Mouse (Mus musculus): ENCODE measurements around the gene Trmt2b. TPM values are rescaled to one million over a fixed set of nuclear protein-coding genes. Genes with fewer than 3 reads are reported as not detected.

Gene Trmt2b
- polyA plus RNA-seq, 1 experiment = 20.8 TPM

DNA sequence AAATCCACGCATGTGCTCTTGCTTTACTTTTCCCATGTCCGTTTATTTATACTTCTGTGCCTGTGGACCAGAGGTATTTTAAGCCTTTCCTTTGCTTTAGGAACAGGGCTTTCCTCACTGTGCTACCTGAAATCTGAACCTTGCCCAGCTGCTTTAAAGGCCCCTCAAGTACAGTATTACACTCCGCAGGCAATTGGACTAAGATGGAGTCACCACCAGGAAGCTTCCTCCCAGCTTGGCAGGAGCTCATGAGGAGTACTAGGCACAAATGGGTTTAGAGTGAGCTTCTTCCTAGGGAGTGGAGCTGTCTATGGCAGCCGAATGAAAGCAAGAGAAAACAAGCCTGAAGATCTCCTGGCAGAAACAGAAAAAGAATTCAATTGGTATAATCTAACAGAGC is 20.4 kb upstream of the Trmt2b start:
- Histone ChIP-seq H3K27me3 (ENCODE audit: control insufficient read depth, insufficient read depth, low read length) (no peaks in the 10 kb centered on the region), H3K27ac (ENCODE audit: insufficient read depth, low read length) (peak overlapping the region; percentile 92), H3K4me3 (replicated peaks; ENCODE audit: insufficient read depth, low read depth, low read length) (peak overlapping the region; percentile 98), H3K4me1 (ENCODE audit: control insufficient read depth, insufficient read depth, low read length) (no peaks in the 10 kb centered on the region)
- TF ChIP-seq CTCF (IDR thresholded peaks at IDR 0.05; ENCODE audit: borderline replicate concordance, insufficient read depth, low read depth, low read length) (no peak), POLR2A (IDR thresholded peaks at IDR 0.05; ENCODE audit: borderline replicate concordance, insufficient read depth, low read length) (no peak)
- WGBS = 3% methylated on average over 4 of the region's 4 CpGs
- DNase-seq = peak; percentile 39 to 56

- H3K27ac ChIP-seq (ENCODE audit: insufficient read depth, low read length) = peak overlapping the region; percentile 92
- TF ChIP-seq CTCF (IDR thresholded peaks at IDR 0.05; ENCODE audit: borderline replicate concordance, insufficient read depth, low read depth, low read length) = no peak
- TF ChIP-seq POLR2A (IDR thresholded peaks at IDR 0.05; ENCODE audit: borderline replicate concordance, insufficient read depth, low read length) = no peak
- DNase-seq = peak; percentile 36 to 49
- no peaks in the 10 kb centered on the region for H3K4me1 ChIP-seq (ENCODE audit: control insufficient read depth, insufficient read depth, low read length)
- 19% methylated on average over 7 of the region's 7 CpGs for WGBS
- H3K27me3 ChIP-seq (ENCODE audit: control insufficient read depth, insufficient read depth, low read length) = no peaks in the 10 kb centered on the region
- peak overlapping the region; percentile 98 for H3K4me3 ChIP-seq (replicated peaks; ENCODE audit: insufficient read depth, low read depth, low read length)
Measured at GRCm38 (mm10) chrX:134296737-134297136, 20.0 kb upstream of the Trmt2b start.

DNA sequence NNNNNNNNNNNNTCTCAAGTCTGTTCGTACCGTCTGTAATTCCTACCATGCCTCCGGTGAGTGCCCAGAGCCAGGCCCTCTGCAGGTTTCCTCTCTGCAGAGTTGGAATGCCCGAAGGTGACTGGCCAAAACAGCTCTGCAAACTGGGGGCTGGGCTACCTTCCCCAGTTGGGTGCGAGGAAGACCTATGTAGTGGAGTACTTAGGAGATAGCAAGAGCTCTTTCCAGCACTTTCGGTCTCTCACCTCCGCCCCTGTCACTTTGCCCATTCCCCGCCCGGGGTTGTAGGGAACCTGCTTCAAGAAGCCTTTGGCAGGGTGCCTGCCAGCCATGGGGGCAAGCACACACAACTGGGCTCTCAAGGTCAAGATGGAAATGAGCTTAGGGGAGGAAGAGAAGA is 19.5 kb upstream of the Trmt2b start:
- H3K27ac ChIP-seq (ENCODE audit: insufficient read depth, low read length) = peak overlapping the region; percentile 92
- H3K4me3 ChIP-seq (replicated peaks; ENCODE audit: insufficient read depth, low read depth, low read length) = peak overlapping the region; percentile 98
- DNase-seq = peak; percentile 66 to 75
- TF ChIP-seq CTCF (IDR thresholded peaks at IDR 0.05; ENCODE audit: borderline replicate concordance, insufficient read depth, low read depth, low read length) = no peak
- TF ChIP-seq POLR2A (IDR thresholded peaks at IDR 0.05; ENCODE audit: borderline replicate concordance, insufficient read depth, low read length) = no peak
- H3K4me1 ChIP-seq (ENCODE audit: control insufficient read depth, insufficient read depth, low read length) = no peaks in the 10 kb centered on the region
- 6% methylated on average over 9 of the region's 9 CpGs for WGBS
- H3K27me3 ChIP-seq (ENCODE audit: control insufficient read depth, insufficient read depth, low read length) = no peaks in the 10 kb centered on the region

GRCm38 (mm10) chrX:134287305-134287704 is 10.5 kb upstream of the Trmt2b start:
- DNase-seq = no peak

DNA sequence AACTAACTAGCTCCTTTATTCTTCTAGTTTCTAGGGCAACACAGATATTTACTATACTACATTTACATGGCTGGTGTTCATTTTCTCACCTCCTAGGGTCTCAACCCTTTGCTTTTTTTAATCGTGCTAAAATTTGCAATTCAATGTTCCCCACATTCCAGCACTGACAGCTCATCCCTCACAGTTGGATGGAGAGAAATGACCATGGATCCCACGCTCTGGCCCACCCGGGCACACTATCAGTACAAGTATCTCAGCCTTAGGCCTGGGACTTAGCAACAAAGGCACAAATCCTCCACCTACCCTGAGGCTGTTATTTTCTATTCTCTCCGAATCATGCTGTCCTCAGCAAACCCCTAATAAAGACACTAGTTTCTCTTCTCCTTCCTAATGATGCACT is 9.0 kb upstream of the Trmt2b start:
- no peaks in the 10 kb centered on the region for H3K4me1 ChIP-seq (ENCODE audit: control insufficient read depth, insufficient read depth, low read length)
- DNase-seq = no peak
- TF ChIP-seq CTCF (IDR thresholded peaks at IDR 0.05; ENCODE audit: borderline replicate concordance, insufficient read depth, low read depth, low read length) = no peak
- TF ChIP-seq POLR2A (IDR thresholded peaks at IDR 0.05; ENCODE audit: borderline replicate concordance, insufficient read depth, low read length) = no peak
- WGBS = 26% methylated on average over 4 of the region's 4 CpGs
- H3K4me3 ChIP-seq (replicated peaks; ENCODE audit: insufficient read depth, low read depth, low read length) = no peak overlapping the region
- H3K27ac ChIP-seq (ENCODE audit: insufficient read depth, low read length) = no peak overlapping the region
- H3K27me3 ChIP-seq (ENCODE audit: control insufficient read depth, insufficient read depth, low read length) = no peaks in the 10 kb centered on the region

More at GRCm38 (mm10) chrX:134287305-134287704, 10.5 kb upstream of the Trmt2b start:
- H3K27me3 ChIP-seq (ENCODE audit: control insufficient read depth, insufficient read depth, low read length) = no peaks in the 10 kb centered on the region
- H3K27ac ChIP-seq (ENCODE audit: insufficient read depth, low read length) = no peak overlapping the region
- H3K4me3 ChIP-seq (replicated peaks; ENCODE audit: insufficient read depth, low read depth, low read length) = no peak overlapping the region
- H3K4me1 ChIP-seq (ENCODE audit: control insufficient read depth, insufficient read depth, low read length) = no peaks in the 10 kb centered on the region
- WGBS = 98% methylated on average over 2 of the region's 2 CpGs
- TF ChIP-seq POLR2A (IDR thresholded peaks at IDR 0.05; ENCODE audit: borderline replicate concordance, insufficient read depth, low read length) = no peak
- TF ChIP-seq CTCF (IDR thresholded peaks at IDR 0.05; ENCODE audit: borderline replicate concordance, insufficient read depth, low read depth, low read length) = no peak

GRCm38 (mm10) chrX:134285102-134285501 is 8.3 kb upstream of the Trmt2b start:
- H3K4me1 ChIP-seq (ENCODE audit: control insufficient read depth, insufficient read depth, low read length) = no peaks in the 10 kb centered on the region
- no peak overlapping the region for H3K27ac ChIP-seq (ENCODE audit: insufficient read depth, low read length)
- WGBS = 90% methylated on average over 2 of the region's 2 CpGs
- TF ChIP-seq POLR2A (IDR thresholded peaks at IDR 0.05; ENCODE audit: borderline replicate concordance, insufficient read depth, low read length) (no peak), CTCF (IDR thresholded peaks at IDR 0.05; ENCODE audit: borderline replicate concordance, insufficient read depth, low read depth, low read length) (no peak)
- H3K27me3 ChIP-seq (ENCODE audit: control insufficient read depth, insufficient read depth, low read length) = no peaks in the 10 kb centered on the region
- DNase-seq = no peak
- no peak overlapping the region for H3K4me3 ChIP-seq (replicated peaks; ENCODE audit: insufficient read depth, low read depth, low read length)

DNA sequence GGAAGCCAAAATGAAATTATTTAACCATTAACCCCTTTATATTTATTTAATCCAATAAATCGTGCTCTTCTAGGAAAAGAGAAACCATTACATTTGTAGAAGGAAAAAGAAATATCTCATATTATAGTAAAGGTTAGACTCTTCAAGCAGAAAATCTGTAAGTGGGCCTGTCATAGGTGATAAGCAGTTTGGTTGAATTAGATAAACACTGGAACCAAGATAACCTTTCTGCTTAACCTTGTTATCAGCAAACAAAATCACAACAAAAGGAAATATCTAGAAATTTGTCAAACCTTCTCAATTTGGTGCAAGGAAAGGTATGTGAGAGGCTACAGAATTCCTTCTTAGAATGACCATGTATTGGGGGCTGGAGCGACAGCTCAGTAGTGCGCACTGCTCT is 3.7 kb upstream of the Trmt2b start:
- TF ChIP-seq POLR2A (IDR thresholded peaks at IDR 0.05; ENCODE audit: borderline replicate concordance, insufficient read depth, low read length) (no peak), CTCF (IDR thresholded peaks at IDR 0.05; ENCODE audit: borderline replicate concordance, insufficient read depth, low read depth, low read length) (no peak)
- no peak overlapping the region for H3K27ac ChIP-seq (ENCODE audit: insufficient read depth, low read length)
- no peak overlapping the region for H3K4me3 ChIP-seq (replicated peaks; ENCODE audit: insufficient read depth, low read depth, low read length)
- DNase-seq = no peak
- H3K27me3 ChIP-seq (ENCODE audit: control insufficient read depth, insufficient read depth, low read length) = no peaks in the 10 kb centered on the region
- no peaks in the 10 kb centered on the region for H3K4me1 ChIP-seq (ENCODE audit: control insufficient read depth, insufficient read depth, low read length)
- 92% methylated on average over 3 of the region's 3 CpGs for WGBS

DNA sequence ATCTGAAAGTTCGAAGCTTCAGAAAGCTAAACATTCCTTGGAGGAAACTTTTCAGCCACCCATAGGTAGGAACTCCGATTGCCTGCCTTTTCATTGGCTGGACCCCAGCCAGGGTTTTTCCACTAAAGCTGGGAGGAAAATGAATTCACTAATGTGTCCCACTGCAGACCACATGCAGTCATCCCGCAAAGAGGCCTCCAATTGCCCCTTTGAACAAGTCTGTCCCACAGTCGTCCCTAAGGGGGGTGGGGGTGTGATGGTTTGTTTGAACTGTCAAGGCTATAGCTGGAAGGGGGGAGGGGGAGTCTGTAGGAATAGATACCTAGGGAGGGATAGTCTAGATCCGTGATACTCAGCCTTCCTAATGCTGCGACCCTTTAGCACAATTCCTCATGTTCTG is 1.1 kb downstream of the Trmt2b start:
- Histone ChIP-seq H3K4me1 (ENCODE audit: control insufficient read depth, insufficient read depth, low read length) (no peaks in the 10 kb centered on the region), H3K27ac (ENCODE audit: insufficient read depth, low read length) (no peak overlapping the region), H3K4me3 (replicated peaks; ENCODE audit: insufficient read depth, low read depth, low read length) (no peak overlapping the region), H3K27me3 (ENCODE audit: control insufficient read depth, insufficient read depth, low read length) (no peaks in the 10 kb centered on the region)
- peak; percentile 12 for DNase-seq
- 41% methylated on average over 6 of the region's 6 CpGs for WGBS
- TF ChIP-seq CTCF (IDR thresholded peaks at IDR 0.05; ENCODE audit: borderline replicate concordance, insufficient read depth, low read depth, low read length) (no peak), POLR2A (IDR thresholded peaks at IDR 0.05; ENCODE audit: borderline replicate concordance, insufficient read depth, low read length) (no peak)
